Mouse (Mus musculus): ENCODE measurements around the gene Plod3. TPM values are rescaled to one million over a fixed set of nuclear protein-coding genes. Genes with fewer than 3 reads are reported as not detected.
A peak's percentile ranks its signal among the peaks of the same experiment; 100 is the strongest.

Plod3 gene
- polyA plus RNA-seq, 1 experiment from 2014 or later, result 42.2 TPM

- no peak; the same call in 1 of the 2 replicates for ATAC-seq (replicated peaks; ENCODE audit: extremely low read depth, insufficient read depth, low FRiP score)
- Histone ChIP-seq H3K4me2 (ENCODE audit: low read depth, low read length) (peak overlapping the region; percentile 75), H3K9me3 (replicated peaks; ENCODE audit: control insufficient read depth, low read length) (no peaks in the 10 kb centered on the region), H3K9ac (ENCODE audit: low read length) (peak overlapping the region; percentile 77), H3K27ac (ENCODE audit: low read length) (peak overlapping the region; percentile 78), H3K4me1 (ENCODE audit: control insufficient read depth, insufficient read depth, low read length) (peaks cover 20% of the 10 kb centered on the region), H3K4me3 (ENCODE audit: low read length) (peak overlapping the region; percentile 70), H3K36me3 (ENCODE audit: control insufficient read depth, insufficient read depth) (peaks cover 19% of the 10 kb centered on the region; the same call in 1 of the 2 replicates), H3K27me3 (ENCODE audit: control insufficient read depth, insufficient read depth, low read length) (no peaks in the 10 kb centered on the region)
- WGBS, result 28% methylated on average over 5 of the region's 5 CpGs
Observed at GRCm38 (mm10) chr5:136961334-136961982, 25.4 kb upstream of the Plod3 start.

DNA sequence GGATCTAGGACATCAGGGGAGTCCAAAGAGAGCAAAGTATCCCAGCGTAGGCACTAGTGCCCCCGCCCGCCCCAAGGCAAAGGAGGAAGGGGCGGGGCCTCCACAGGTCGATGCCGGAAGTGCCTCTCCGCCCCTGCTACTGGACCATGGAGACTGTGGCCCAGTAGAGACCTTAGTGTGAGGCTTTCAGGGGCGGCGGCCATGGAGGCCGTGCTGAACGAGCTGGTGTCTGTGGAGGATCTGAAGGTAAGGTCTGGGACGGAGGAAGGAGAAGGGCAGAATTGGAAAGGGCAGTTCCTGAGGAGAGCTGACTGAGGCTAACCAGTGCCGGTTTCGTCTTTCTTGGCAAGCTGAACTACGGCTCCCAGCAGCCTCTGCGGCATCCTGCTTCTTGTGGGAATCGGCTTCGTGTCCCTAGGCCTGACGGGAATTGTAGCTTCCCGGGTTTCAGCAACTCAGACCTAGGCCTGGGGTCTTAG lies 24.8 kb upstream of the Plod3 start:
- Histone ChIP-seq H3K9me3 (replicated peaks; ENCODE audit: control insufficient read depth, low read length) (no peaks in the 10 kb centered on the region), H3K4me1 (ENCODE audit: control insufficient read depth, insufficient read depth, low read length) (peaks cover 25% of the 10 kb centered on the region), H3K9ac (ENCODE audit: low read length) (peak overlapping the region; percentile 77), H3K36me3 (ENCODE audit: control insufficient read depth, insufficient read depth) (peaks cover 19% of the 10 kb centered on the region; the same call in 1 of the 2 replicates), H3K27ac (ENCODE audit: low read length) (peak overlapping the region; percentile 78), H3K4me2 (ENCODE audit: low read depth, low read length) (peak overlapping the region; percentile 75), H3K4me3 (ENCODE audit: low read length) (peak overlapping the region; percentile 70), H3K27me3 (ENCODE audit: control insufficient read depth, insufficient read depth, low read length) (no peaks in the 10 kb centered on the region)
- WGBS, result 0% methylated on average over 20 of the region's 20 CpGs
- peak; percentile 90 for ATAC-seq (replicated peaks; ENCODE audit: extremely low read depth, insufficient read depth, low FRiP score)

GRCm38 (mm10) chr5:136962501-136962900 lies 24.3 kb upstream of the Plod3 start:
- peak; percentile 60 for ATAC-seq (replicated peaks; ENCODE audit: extremely low read depth, insufficient read depth, low FRiP score)
- 2% methylated on average over 10 of the region's 10 CpGs for WGBS
- H3K27ac ChIP-seq (ENCODE audit: low read length), result peak overlapping the region; percentile 78
- H3K4me3 ChIP-seq (ENCODE audit: low read length), result peak overlapping the region; percentile 70
- H3K27me3 ChIP-seq (ENCODE audit: control insufficient read depth, insufficient read depth, low read length), result no peaks in the 10 kb centered on the region
- peaks cover 19% of the 10 kb centered on the region; the same call in 1 of the 2 replicates for H3K36me3 ChIP-seq (ENCODE audit: control insufficient read depth, insufficient read depth)
- no peaks in the 10 kb centered on the region for H3K9me3 ChIP-seq (replicated peaks; ENCODE audit: control insufficient read depth, low read length)
- H3K9ac ChIP-seq (ENCODE audit: low read length), result peak overlapping the region; percentile 77
- peaks cover 28% of the 10 kb centered on the region for H3K4me1 ChIP-seq (ENCODE audit: control insufficient read depth, insufficient read depth, low read length)
- peak overlapping the region; percentile 75 for H3K4me2 ChIP-seq (ENCODE audit: low read depth, low read length)

- H3K9ac ChIP-seq (ENCODE audit: low read length), result peak overlapping the region; percentile 22; the same call in 1 of the 2 replicates
- H3K4me1 ChIP-seq (ENCODE audit: control insufficient read depth, insufficient read depth, low read length), result peaks cover 30% of the 10 kb centered on the region
- 72% methylated on average over 8 of the region's 8 CpGs for WGBS
- H3K27ac ChIP-seq (ENCODE audit: low read length), result peak overlapping the region; percentile 19; the same call in 1 of the 2 replicates
- no peak for ATAC-seq (replicated peaks; ENCODE audit: extremely low read depth, insufficient read depth, low FRiP score)
- peaks cover 19% of the 10 kb centered on the region; the same call in 1 of the 2 replicates for H3K36me3 ChIP-seq (ENCODE audit: control insufficient read depth, insufficient read depth)
- H3K4me2 ChIP-seq (ENCODE audit: low read depth, low read length), result peak overlapping the region; percentile 75
- no peaks in the 10 kb centered on the region for H3K27me3 ChIP-seq (ENCODE audit: control insufficient read depth, insufficient read depth, low read length)
- H3K9me3 ChIP-seq (replicated peaks; ENCODE audit: control insufficient read depth, low read length), result no peaks in the 10 kb centered on the region
- peak overlapping the region; percentile 70 for H3K4me3 ChIP-seq (ENCODE audit: low read length)
Observed at GRCm38 (mm10) chr5:136962966-136963540, 23.8 kb upstream of the Plod3 start.

- no peaks in the 10 kb centered on the region for H3K9me3 ChIP-seq (replicated peaks; ENCODE audit: control insufficient read depth, low read length)
- no peak for ATAC-seq (replicated peaks; ENCODE audit: extremely low read depth, insufficient read depth, low FRiP score)
- H3K27ac ChIP-seq (ENCODE audit: low read length), result peak overlapping the region; percentile 80
- peaks cover 30% of the 10 kb centered on the region for H3K4me1 ChIP-seq (ENCODE audit: control insufficient read depth, insufficient read depth, low read length)
- H3K4me3 ChIP-seq (ENCODE audit: low read length), result no peak overlapping the region
- H3K4me2 ChIP-seq (ENCODE audit: low read depth, low read length), result no peak overlapping the region
- no peak overlapping the region for H3K9ac ChIP-seq (ENCODE audit: low read length)
- WGBS, result 63% methylated on average over 9 of the region's 9 CpGs
- H3K27me3 ChIP-seq (ENCODE audit: control insufficient read depth, insufficient read depth, low read length), result no peaks in the 10 kb centered on the region
- peaks cover 19% of the 10 kb centered on the region; the same call in 1 of the 2 replicates for H3K36me3 ChIP-seq (ENCODE audit: control insufficient read depth, insufficient read depth)
Observed at GRCm38 (mm10) chr5:136965210-136965609, 21.6 kb upstream of the Plod3 start.

DNA sequence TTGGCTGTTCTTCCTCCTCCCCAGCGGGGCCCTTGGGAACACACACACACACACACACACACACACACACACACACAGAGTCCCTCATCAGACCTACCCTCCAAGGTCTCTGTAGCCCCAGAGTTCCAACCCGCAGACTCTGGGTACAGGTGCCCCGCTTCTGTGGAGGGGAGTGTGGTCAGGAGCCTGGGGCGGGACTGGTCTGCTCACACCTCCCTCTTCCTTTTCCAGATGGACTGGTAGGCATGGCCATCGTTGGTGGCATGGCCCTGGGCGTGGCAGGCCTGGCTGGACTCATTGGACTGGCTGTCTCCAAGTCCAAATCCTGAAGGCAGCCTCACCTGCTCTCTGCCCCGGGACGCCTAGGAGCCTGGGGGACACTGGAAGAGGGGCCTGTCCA lies 21.1 kb upstream of the Plod3 start:
- Histone ChIP-seq H3K27ac (ENCODE audit: low read length) (peak overlapping the region; percentile 80), H3K9ac (ENCODE audit: low read length) (no peak overlapping the region), H3K36me3 (ENCODE audit: control insufficient read depth, insufficient read depth) (peaks cover 19% of the 10 kb centered on the region; the same call in 1 of the 2 replicates), H3K27me3 (ENCODE audit: control insufficient read depth, insufficient read depth, low read length) (no peaks in the 10 kb centered on the region), H3K4me2 (ENCODE audit: low read depth, low read length) (no peak overlapping the region), H3K4me3 (ENCODE audit: low read length) (no peak overlapping the region), H3K9me3 (replicated peaks; ENCODE audit: control insufficient read depth, low read length) (no peaks in the 10 kb centered on the region), H3K4me1 (ENCODE audit: control insufficient read depth, insufficient read depth, low read length) (peaks cover 30% of the 10 kb centered on the region)
- 91% methylated on average over 7 of the region's 8 CpGs for WGBS
- ATAC-seq (replicated peaks; ENCODE audit: extremely low read depth, insufficient read depth, low FRiP score), result no peak

DNA sequence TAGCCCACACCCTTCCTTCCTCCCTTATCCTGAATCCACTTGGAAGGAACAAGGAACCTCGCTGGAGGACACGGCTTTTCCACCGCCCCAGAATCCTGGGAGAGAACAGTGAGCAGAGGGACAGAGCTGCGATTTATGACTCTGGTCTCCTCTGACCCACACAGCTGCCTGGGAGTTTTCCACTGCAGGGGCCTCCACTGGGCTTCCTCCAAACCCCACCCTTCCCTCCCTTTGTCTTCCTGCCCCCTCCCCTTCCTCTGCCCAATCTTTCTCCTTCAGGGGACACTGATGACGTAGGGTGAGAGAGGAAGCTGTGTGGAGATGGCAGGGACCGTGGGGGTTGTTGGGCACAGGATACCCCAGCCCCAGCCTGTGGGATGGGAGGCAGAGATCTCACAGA lies 20.5 kb upstream of the Plod3 start, which contains the start of gene Cldn15:
Gene Cldn15, plus strand, starts transcription at position 286 of the 400 bp plus-strand sequence.
- peak within 1 kb of the TSS; percentile 10; the same call in 1 of the 2 replicates for H3K9ac ChIP-seq (ENCODE audit: low read length)
- 45% methylated on average over 6 of the region's 6 CpGs for WGBS
- peak within 1 kb of the TSS; percentile 80 for H3K27ac ChIP-seq (ENCODE audit: low read length)
- peak within 1 kb of the TSS; percentile 9; the same call in 1 of the 2 replicates for H3K4me2 ChIP-seq (ENCODE audit: low read depth, low read length)
- no peak within 1 kb of the TSS for H3K4me3 ChIP-seq (ENCODE audit: low read length)
- no peaks in the 10 kb centered on the region for H3K27me3 ChIP-seq (ENCODE audit: control insufficient read depth, insufficient read depth, low read length)
- no peaks in the 10 kb centered on the region for H3K9me3 ChIP-seq (replicated peaks; ENCODE audit: control insufficient read depth, low read length)
- H3K4me1 ChIP-seq (ENCODE audit: control insufficient read depth, insufficient read depth, low read length), result peaks cover 28% of the 10 kb centered on the region
- peaks cover 19% of the 10 kb centered on the region; the same call in 1 of the 2 replicates for H3K36me3 ChIP-seq (ENCODE audit: control insufficient read depth, insufficient read depth)
- no peak; the same call in 1 of the 2 replicates for ATAC-seq (replicated peaks; ENCODE audit: extremely low read depth, insufficient read depth, low FRiP score)

GRCm38 (mm10) chr5:136966861-136967455 lies 19.9 kb upstream of the Plod3 start:
- Histone ChIP-seq H3K4me2 (ENCODE audit: low read depth, low read length) (no peak overlapping the region), H3K9me3 (replicated peaks; ENCODE audit: control insufficient read depth, low read length) (no peaks in the 10 kb centered on the region), H3K9ac (ENCODE audit: low read length) (0 out of 2 replicates have a peak overlapping the region, but pooled peaks have one; percentile 0), H3K27ac (ENCODE audit: low read length) (peak overlapping the region; percentile 80), H3K27me3 (ENCODE audit: control insufficient read depth, insufficient read depth, low read length) (no peaks in the 10 kb centered on the region), H3K4me3 (ENCODE audit: low read length) (no peak overlapping the region), H3K4me1 (ENCODE audit: control insufficient read depth, insufficient read depth, low read length) (peaks cover 27% of the 10 kb centered on the region), H3K36me3 (ENCODE audit: control insufficient read depth, insufficient read depth) (peaks cover 19% of the 10 kb centered on the region; the same call in 1 of the 2 replicates)
- 83% methylated on average over 4 of the region's 4 CpGs for WGBS
- no peak for ATAC-seq (replicated peaks; ENCODE audit: extremely low read depth, insufficient read depth, low FRiP score)
